Mouse (Mus musculus): ENCODE results near the gene Scgb2a2. TPM values are rescaled to one million over a fixed set of nuclear protein-coding genes. Genes with fewer than 3 reads are reported as not detected.
"Not testable (repeated sequence)": the region's sequence is repeated elsewhere in the genome, so short reads cannot be mapped to it uniquely, and the experiment has no call there.

Scgb2a2 gene
- polyA plus RNA-seq, 1 experiment from 2014 or later: not detected

DNA sequence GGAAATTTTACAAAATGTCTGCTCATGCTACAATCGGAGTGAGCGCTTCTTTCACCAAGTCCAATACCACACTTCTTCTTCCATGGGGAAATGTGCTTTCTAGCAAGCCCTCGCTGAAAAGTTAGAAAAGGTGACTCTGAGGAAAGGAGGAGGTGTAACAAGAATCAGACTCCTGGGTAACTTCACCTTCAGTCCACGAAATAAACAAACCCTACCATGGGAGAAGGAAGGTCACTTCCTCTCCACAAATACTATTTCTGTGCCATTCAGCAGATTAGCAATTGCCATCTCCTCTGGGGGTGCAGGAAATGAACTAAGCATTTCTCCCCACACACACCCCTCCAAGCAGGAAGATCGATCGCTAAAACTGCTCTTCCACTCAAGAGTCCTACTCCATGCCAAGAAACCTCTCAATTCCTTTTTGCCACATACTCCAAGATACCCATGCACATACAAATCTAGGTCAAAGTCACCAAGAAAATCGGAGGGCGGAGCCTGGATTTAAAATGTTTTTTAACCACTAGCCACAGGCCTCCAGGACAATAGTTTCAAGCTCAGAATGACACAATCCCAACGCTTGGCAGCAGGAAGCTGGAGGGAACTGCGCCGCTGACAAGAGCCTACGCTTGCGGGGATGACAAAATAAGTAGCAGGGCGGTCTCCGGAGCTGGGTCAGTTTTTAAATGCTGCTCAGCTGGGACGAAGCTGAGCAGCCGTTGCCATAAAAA is 51.1 kb downstream of the Scgb2a2 start:
- Histone ChIP-seq H3K27ac (replicated peaks) (peak overlapping the region; percentile 56; the same call in 1 of the 2 replicates), H3K36me3 (peaks cover 9% of the 10 kb centered on the region), H3K4me3 (peak overlapping the region; percentile 97), H3K4me1 (replicated peaks) (peaks cover 21% of the 10 kb centered on the region), H3K9me3 (no peaks in the 10 kb centered on the region), H3K9ac (peak overlapping the region; percentile 70), H3K27me3 (no peaks in the 10 kb centered on the region), H3K4me2 (peak overlapping the region; percentile 83)
- no peak; the same call in 1 of the 2 replicates for ATAC-seq (ENCODE audit: low FRiP score, low read depth)
- 13% methylated on average over 17 of the region's 17 CpGs for WGBS

DNA sequence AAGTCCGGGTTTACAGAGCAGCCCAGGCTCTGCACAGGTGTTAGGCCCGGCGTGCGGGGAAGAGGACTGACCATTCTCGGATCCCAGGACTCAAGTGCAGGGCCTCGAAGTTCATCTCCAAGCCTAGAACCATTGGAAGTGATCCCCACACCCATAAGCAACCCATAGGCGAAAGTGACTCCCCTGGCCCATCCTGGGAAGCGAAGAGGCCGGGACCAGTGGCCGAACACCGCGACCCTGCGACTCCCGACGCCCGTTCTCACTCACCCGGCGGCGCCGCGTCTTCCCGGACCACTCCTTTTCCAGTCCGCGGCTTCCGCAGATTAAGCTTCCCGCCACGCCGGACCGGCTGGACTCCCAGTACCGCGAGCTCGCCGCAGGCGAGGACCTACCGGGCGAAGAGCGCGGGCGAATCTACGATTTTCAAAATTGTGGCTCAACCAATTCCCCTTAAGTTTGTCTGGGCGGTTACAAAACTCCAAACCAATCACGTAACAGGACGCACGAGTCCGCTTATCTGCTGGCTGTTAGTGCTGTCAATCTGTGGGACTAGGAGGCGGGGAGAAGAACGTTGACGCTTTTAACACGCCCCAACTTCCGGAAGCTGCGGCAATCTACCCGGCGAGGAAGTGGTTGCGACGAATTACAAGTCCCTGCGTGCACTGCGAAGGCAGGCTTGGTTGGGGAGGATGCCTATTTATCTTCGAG is 51.9 kb downstream of the Scgb2a2 start, which contains the start of gene Incenp:
Incenp (minus strand) TSS at position 480 of the 708 bp plus-strand sequence.
- Histone ChIP-seq H3K4me2 (peak within 1 kb of the TSS; percentile 83), H3K4me3 (peak within 1 kb of the TSS; percentile 97), H3K27me3 (no peaks in the 10 kb centered on the region), H3K9me3 (no peaks in the 10 kb centered on the region), H3K27ac (replicated peaks) (peak within 1 kb of the TSS; percentile 92), H3K9ac (peak within 1 kb of the TSS; percentile 70), H3K36me3 (peaks cover 2% of the 10 kb centered on the region; the same call in 1 of the 2 replicates), H3K4me1 (replicated peaks) (peaks cover 21% of the 10 kb centered on the region)
- ATAC-seq (ENCODE audit: low FRiP score, low read depth): peak; percentile 99
- under 1% methylated on average over 58 of the region's 58 CpGs for WGBS

- no peaks in the 10 kb centered on the region for H3K36me3 ChIP-seq
- WGBS: 8% methylated on average over 10 of the region's 10 CpGs
- H3K9ac ChIP-seq: peak overlapping the region; percentile 40
Measured at GRCm38 (mm10) chr19:9899780-9900146, 52.4 kb downstream of the Scgb2a2 start.

GRCm38 (mm10) chr19:9900696-9901095 is 53.3 kb downstream of the Scgb2a2 start:
- not testable (repeated sequence) for H3K9me3 ChIP-seq; H3K4me2 ChIP-seq; H3K27ac ChIP-seq (replicated peaks); H3K9ac ChIP-seq; H3K36me3 ChIP-seq; H3K27me3 ChIP-seq; ATAC-seq (ENCODE audit: low FRiP score, low read depth); H3K4me3 ChIP-seq
- WGBS: 98% methylated on average over 2 of the region's 2 CpGs
- peaks cover 21% of the 10 kb centered on the region for H3K4me1 ChIP-seq (replicated peaks)

More at GRCm38 (mm10) chr19:9899780-9900146, 52.4 kb downstream of the Scgb2a2 start:
- peak overlapping the region; percentile 83 for H3K4me2 ChIP-seq
- H3K4me1 ChIP-seq (replicated peaks): peaks cover 21% of the 10 kb centered on the region
- peak; percentile 90 for ATAC-seq (ENCODE audit: low FRiP score, low read depth)
- H3K4me3 ChIP-seq: peak overlapping the region; percentile 97
- H3K27me3 ChIP-seq: no peaks in the 10 kb centered on the region
- H3K9me3 ChIP-seq: no peaks in the 10 kb centered on the region
- peak overlapping the region; percentile 92 for H3K27ac ChIP-seq (replicated peaks)

Small RNAs within 50 kb of the gene (microRNA-seq; reads per million reads assigned to microRNA genes)
- not detected for gene Gm22369

Other genes with a start within 250 kb of the Scgb2a2 start
- gene Incenp, start 52.0 kb downstream of the Scgb2a2 start, polyA plus RNA-seq (2015; fragmentation: Nextera tagmentation; extraction: Ambion mirVana): 30.7 and 33.5 TPM in 2 replicates
- 1,700 and 1,726 TPM in 2 replicates for gene Fth1, start 133.0 kb downstream of the Scgb2a2 start, polyA plus RNA-seq (2015; fragmentation: Nextera tagmentation; extraction: Ambion mirVana)
- gene Best1, start 154.1 kb downstream of the Scgb2a2 start, polyA plus RNA-seq (2015; fragmentation: Nextera tagmentation; extraction: Ambion mirVana): 2.3 TPM in 2 replicates
- 20.7 and 22.3 TPM in 2 replicates for gene Rab3il1, start 154.1 kb downstream of the Scgb2a2 start, polyA plus RNA-seq (2015; fragmentation: Nextera tagmentation; extraction: Ambion mirVana)
- gene Fads3, start 194.0 kb downstream of the Scgb2a2 start, polyA plus RNA-seq (2015; fragmentation: Nextera tagmentation; extraction: Ambion mirVana): 31.4 and 32.8 TPM in 2 replicates

Measured in hindbrain, embryonic 15.5 days (tissue).